Mouse (Mus musculus): ENCODE results near the gene Kcp.

Kcp gene

GRCm38 (mm10) chr6:29449858-29450257 is 57.9 kb downstream of the Kcp start:
- no peak for DNase-seq

GRCm38 (mm10) chr6:29445354-29445753 is 62.4 kb downstream of the Kcp start:
- no peak for DNase-seq

- DNase-seq = no peak
Measured at GRCm38 (mm10) chr6:29444773-29445172, 63.0 kb downstream of the Kcp start.

- peak; percentile 52 for DNase-seq
Measured at GRCm38 (mm10) chr6:29439789-29440188, 68.0 kb downstream of the Kcp start.

- DNase-seq = no peak
Measured at GRCm38 (mm10) chr6:29439251-29439650, 68.5 kb downstream of the Kcp start.

- DNase-seq = peak; percentile 60
Measured at GRCm38 (mm10) chr6:29436461-29436934, 71.3 kb downstream of the Kcp start.

- DNase-seq = peak; percentile 80
Measured at GRCm38 (mm10) chr6:29435940-29436451, 71.8 kb downstream of the Kcp start.

- no peak for DNase-seq
Measured at GRCm38 (mm10) chr6:29434911-29435691, 72.7 kb downstream of the Kcp start.

- no peak for DNase-seq
Measured at GRCm38 (mm10) chr6:29433804-29434795, 73.7 kb downstream of the Kcp start.

GRCm38 (mm10) chr6:29433038-29433803 is 74.5 kb downstream of the Kcp start, which contains the start of gene Flnc:
TSS of gene Flnc (plus strand) at chr6:29433256.
- DNase-seq = no peak

GRCm38 (mm10) chr6:29432676-29433037 is 75.1 kb downstream of the Kcp start:
- no peak for DNase-seq

- no peak for DNase-seq
Measured at GRCm38 (mm10) chr6:29432156-29432555, 75.6 kb downstream of the Kcp start.

GRCm38 (mm10) chr6:29431473-29431872 is 76.3 kb downstream of the Kcp start:
- DNase-seq = no peak

GRCm38 (mm10) chr6:29430681-29431420 is 76.9 kb downstream of the Kcp start:
- no peak for DNase-seq

GRCm38 (mm10) chr6:29428171-29428570 is 79.6 kb downstream of the Kcp start:
- no peak for DNase-seq

GRCm38 (mm10) chr6:29426331-29426730 is 81.4 kb downstream of the Kcp start:
- DNase-seq = no peak

GRCm38 (mm10) chr6:29425118-29425517 is 82.6 kb downstream of the Kcp start:
- no peak for DNase-seq
